Mouse (Mus musculus) intestine, embryonic 14.5 days (tissue): ENCODE measurements around the gene Lgals12. TPM values are rescaled to one million over a fixed set of nuclear protein-coding genes. Genes with fewer than 3 reads are reported as not detected.

ENCODE experiments used
- ATAC-seq: fragments of 200-750 bp; cut with Nextera tagmentation; replicated peaks from 2 replicates; pipeline ENCODE4 v1.8.0; 2017; ENCODE audit warnings: low read depth, moderate number of reproducible peaks, moderate TSS enrichment, moderate library complexity; ENCODE audit not compliant: low FRiP score, low TSS enrichment
- DNase-seq: peaks from one replicate; pipeline ENCODE4 v3.0.0-alpha.2; 2018; ENCODE audit warnings: low spot score
- H3K27ac ChIP-seq: fragments of 300-500 bp; sonication (generic); 2 replicates; pipeline ENCODE4 v1.5.1; 2014; ENCODE audit warnings: low read depth, mild to moderate bottlenecking, control low read depth
- H3K27me3 ChIP-seq: fragments of 300-500 bp; sonication (generic); replicated peaks from 2 replicates; pipeline ENCODE4 v1.6.1; 2014; ENCODE audit warnings: low read length, control low read depth; ENCODE audit not compliant: control insufficient read depth, insufficient read depth
- H3K36me3 ChIP-seq: fragments of 300-500 bp; sonication (generic); 2 replicates; pipeline ENCODE4 v1.6.1; 2014; ENCODE audit warnings: low read length, control low read depth; ENCODE audit not compliant: control insufficient read depth, insufficient read depth
- H3K4me1 ChIP-seq: fragments of 300-500 bp; sonication (generic); replicated peaks from 2 replicates; pipeline ENCODE4 v1.6.1; 2014; ENCODE audit warnings: low read length, control low read depth, mixed read lengths; ENCODE audit not compliant: control insufficient read depth, insufficient read depth
- H3K4me2 ChIP-seq: fragments of 300-500 bp; sonication (generic); 2 replicates; pipeline ENCODE4 v1.6.1; 2014; ENCODE audit warnings: low read length
- H3K4me3 ChIP-seq: fragments of 300-500 bp; sonication (generic); 2 replicates; pipeline ENCODE4 v1.5.1; 2014; ENCODE audit warnings: low read depth, low read length, control low read depth, mixed read lengths
- H3K9ac ChIP-seq: fragments of 300-500 bp; sonication (generic); 2 replicates; pipeline ENCODE4 v1.6.1; 2014; ENCODE audit warnings: mild to moderate bottlenecking, low read length
- H3K9me3 ChIP-seq: fragments of 300-500 bp; sonication (generic); 2 replicates; pipeline ENCODE4 v1.6.1; 2016; ENCODE audit warnings: low read length, control low read depth; ENCODE audit not compliant: control insufficient read depth
- WGBS: fragments of 180-500 bp; shearing (Covaris S2); extraction: QIAGEN DNeasy Blood & Tissue Kit; methylation state at CpG from one replicate; pipeline ENCODE4 v1.1.7; 2014; 5-methylcytosine and 5-hydroxymethylcytosine counted together
- polyA plus RNA-seq: library from polyadenylated mRNA; unstranded; fragments of >200 nt; fragmentation: Nextera tagmentation; extraction: Ambion mirVana; gene quantifications from 2 replicates; pipeline ENCODE4 v1.2.1, GENCODE M21; 2014

Gene Lgals12
- polyA plus RNA-seq, 1 experiment from 2014 or later = 0.88 TPM

- Histone ChIP-seq H3K4me2 (no peak overlapping the region), H3K4me3 (no peak overlapping the region), H3K4me1 (no peaks in the 10 kb centered on the region), H3K27ac (no peak overlapping the region), H3K27me3 (no peaks in the 10 kb centered on the region), H3K36me3 (no peaks in the 10 kb centered on the region), H3K9ac (no peak overlapping the region), H3K9me3 (no peaks in the 10 kb centered on the region)
- DNase-seq (no peak), ATAC-seq (no peak)
- WGBS = 88% methylated on average over 5 of the region's 5 CpGs
Measured at GRCm38 (mm10) chr19:7569650-7570049, 37.3 kb downstream of the Lgals12 start.

- Histone ChIP-seq H3K9me3 (no peaks in the 10 kb centered on the region), H3K4me1 (no peaks in the 10 kb centered on the region), H3K4me3 (no peak overlapping the region), H3K36me3 (no peaks in the 10 kb centered on the region), H3K4me2 (no peak overlapping the region), H3K9ac (no peak overlapping the region), H3K27ac (no peak overlapping the region), H3K27me3 (no peaks in the 10 kb centered on the region)
- no peak for DNase-seq
- no peak for ATAC-seq
- 35% methylated on average over 3 of the region's 3 CpGs for WGBS
Measured at GRCm38 (mm10) chr19:7568364-7568763, 38.6 kb downstream of the Lgals12 start.

DNA sequence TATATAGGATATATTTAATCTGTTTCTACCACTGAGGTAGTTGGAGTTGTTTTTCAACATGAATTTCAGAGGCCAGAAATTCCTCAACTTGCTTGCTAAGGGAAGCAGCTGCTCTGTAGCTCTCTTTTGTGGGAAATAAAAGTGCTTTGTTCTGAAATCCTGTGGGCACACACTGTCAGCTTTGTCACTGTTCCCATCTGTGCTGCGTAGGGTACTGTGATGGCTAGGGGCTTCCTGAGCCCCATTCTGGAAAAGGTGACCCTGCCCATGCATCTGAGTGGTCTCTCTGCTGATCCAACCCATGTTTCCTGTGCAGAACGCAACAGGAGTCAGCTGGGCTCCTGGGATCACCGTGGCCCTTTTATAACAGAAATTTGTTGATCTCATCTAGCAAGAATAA, 40.2 kb downstream of the Lgals12 start:
- Histone ChIP-seq H3K4me2 (no peak overlapping the region), H3K4me3 (no peak overlapping the region), H3K4me1 (no peaks in the 10 kb centered on the region), H3K9ac (no peak overlapping the region), H3K36me3 (no peaks in the 10 kb centered on the region), H3K27ac (no peak overlapping the region), H3K27me3 (no peaks in the 10 kb centered on the region), H3K9me3 (no peaks in the 10 kb centered on the region)
- ATAC-seq (no peak), DNase-seq (no peak)
- WGBS = 76% methylated on average over 3 of the region's 3 CpGs

DNA sequence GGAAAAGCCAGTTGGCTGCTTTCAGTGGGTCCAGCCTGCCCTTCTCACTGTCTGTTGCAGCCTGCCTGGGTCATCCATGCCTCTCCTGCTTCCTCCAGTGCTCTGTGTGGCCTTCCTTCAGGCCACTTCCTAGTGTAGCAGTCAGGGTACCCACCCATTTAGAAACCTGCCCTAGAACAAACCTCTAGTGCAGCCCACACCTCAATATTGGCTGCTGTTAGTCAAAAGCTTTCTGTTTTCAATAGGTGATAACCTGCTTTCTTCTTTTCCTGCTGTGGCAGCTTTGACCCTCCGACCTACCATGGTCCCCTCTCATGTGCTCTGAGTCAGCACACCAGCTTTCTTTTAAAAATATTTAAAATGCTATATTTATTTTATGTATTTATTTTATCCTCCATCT, 42.5 kb downstream of the Lgals12 start:
- DNase-seq (peak; percentile 20), ATAC-seq (no peak)
- H3K9me3 ChIP-seq = no peaks in the 10 kb centered on the region
- no peak overlapping the region for H3K4me3 ChIP-seq
- WGBS = 80% methylated on average over 1 of the region's 1 CpGs
- no peaks in the 10 kb centered on the region for H3K4me1 ChIP-seq
- H3K36me3 ChIP-seq = no peaks in the 10 kb centered on the region
- H3K9ac ChIP-seq = no peak overlapping the region
- H3K27ac ChIP-seq = no peak overlapping the region
- no peak overlapping the region for H3K4me2 ChIP-seq
- H3K27me3 ChIP-seq = no peaks in the 10 kb centered on the region

GRCm38 (mm10) chr19:7563676-7564075, 43.3 kb downstream of the Lgals12 start:
- H3K9ac ChIP-seq = no peak overlapping the region
- ATAC-seq (no peak), DNase-seq (no peak)
- H3K4me3 ChIP-seq = no peak overlapping the region
- H3K27ac ChIP-seq = no peak overlapping the region
- no peaks in the 10 kb centered on the region for H3K4me1 ChIP-seq
- no peaks in the 10 kb centered on the region for H3K9me3 ChIP-seq
- WGBS = 81% methylated on average over 2 of the region's 2 CpGs
- no peak overlapping the region for H3K4me2 ChIP-seq
- H3K36me3 ChIP-seq = no peaks in the 10 kb centered on the region
- H3K27me3 ChIP-seq = no peaks in the 10 kb centered on the region

GRCm38 (mm10) chr19:7562601-7563129, 44.3 kb downstream of the Lgals12 start:
- H3K9me3 ChIP-seq = no peaks in the 10 kb centered on the region
- no peaks in the 10 kb centered on the region for H3K4me1 ChIP-seq
- DNase-seq = no peak
- ATAC-seq = no peak
- WGBS = 79% methylated on average over 10 of the region's 10 CpGs
- no peak overlapping the region for H3K9ac ChIP-seq
- H3K27ac ChIP-seq = no peak overlapping the region
- H3K4me3 ChIP-seq = no peak overlapping the region
- H3K36me3 ChIP-seq = no peaks in the 10 kb centered on the region
- H3K27me3 ChIP-seq = no peaks in the 10 kb centered on the region
- H3K4me2 ChIP-seq = no peak overlapping the region

- no peaks in the 10 kb centered on the region for H3K36me3 ChIP-seq
- WGBS = 61% methylated on average over 3 of the region's 3 CpGs
- H3K9me3 ChIP-seq = no peaks in the 10 kb centered on the region
- no peaks in the 10 kb centered on the region for H3K4me1 ChIP-seq
- H3K4me3 ChIP-seq = no peak overlapping the region
- no peak overlapping the region for H3K9ac ChIP-seq
- no peaks in the 10 kb centered on the region for H3K27me3 ChIP-seq
- no peak for ATAC-seq
- DNase-seq = no peak
- H3K4me2 ChIP-seq = no peak overlapping the region
- H3K27ac ChIP-seq = no peak overlapping the region
Measured at GRCm38 (mm10) chr19:7561456-7561855, 45.5 kb downstream of the Lgals12 start.

DNA sequence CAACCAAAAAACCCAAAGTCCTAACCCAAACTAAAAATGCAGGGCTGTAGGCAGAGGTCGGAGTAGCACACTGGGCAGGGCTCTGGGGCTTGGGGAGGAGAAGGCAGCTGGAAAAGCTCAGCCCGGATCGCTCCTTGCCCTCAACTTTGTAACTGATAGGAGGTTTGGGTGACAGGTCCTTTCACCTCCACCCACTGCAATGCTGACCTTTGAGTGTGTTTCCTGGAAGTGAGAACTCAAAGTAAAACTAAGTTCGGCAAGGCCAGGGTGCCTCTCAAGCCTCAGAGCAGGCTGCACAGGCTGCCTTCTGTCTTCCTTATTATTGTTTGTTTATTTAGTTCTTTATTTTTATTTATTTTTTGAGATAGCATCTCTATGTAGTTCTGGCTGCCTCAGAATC, 47.0 kb downstream of the Lgals12 start:
- 72% methylated on average over 4 of the region's 4 CpGs for WGBS
- H3K27ac ChIP-seq = no peak overlapping the region
- H3K4me3 ChIP-seq = no peak overlapping the region
- no peak overlapping the region for H3K4me2 ChIP-seq
- no peaks in the 10 kb centered on the region for H3K27me3 ChIP-seq
- no peaks in the 10 kb centered on the region for H3K9me3 ChIP-seq
- H3K36me3 ChIP-seq = no peaks in the 10 kb centered on the region
- ATAC-seq (no peak), DNase-seq (no peak)
- H3K4me1 ChIP-seq = no peaks in the 10 kb centered on the region
- no peak overlapping the region for H3K9ac ChIP-seq

DNA sequence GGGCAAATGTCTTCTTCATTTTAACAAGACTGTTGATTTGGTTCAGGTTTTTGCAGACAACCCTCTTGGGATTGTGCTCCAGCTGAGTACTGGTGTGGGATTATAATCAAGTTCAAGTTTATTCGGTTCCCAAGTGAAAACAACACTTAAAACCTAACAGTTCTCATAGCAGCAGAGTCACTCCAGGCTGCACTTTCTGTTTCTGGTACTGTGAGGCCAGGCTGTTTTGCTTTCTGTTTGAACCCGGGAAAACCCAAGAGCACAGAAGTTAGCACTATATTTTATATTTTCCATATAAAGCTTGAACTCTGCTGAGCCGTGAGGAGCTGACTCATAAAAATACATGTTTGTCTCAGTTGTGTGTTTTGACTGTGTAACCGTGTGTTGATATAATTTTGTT, 48.3 kb downstream of the Lgals12 start:
- Histone ChIP-seq H3K9ac (no peak overlapping the region), H3K4me2 (peak overlapping the region; percentile 68; the same call in 1 of the 2 replicates), H3K9me3 (no peaks in the 10 kb centered on the region), H3K27me3 (no peaks in the 10 kb centered on the region), H3K36me3 (no peaks in the 10 kb centered on the region), H3K4me1 (no peaks in the 10 kb centered on the region), H3K4me3 (no peak overlapping the region), H3K27ac (no peak overlapping the region)
- 82% methylated on average over 4 of the region's 4 CpGs for WGBS
- DNase-seq = peak; percentile 48
- ATAC-seq = no peak
